Mouse (Mus musculus) frontal cortex, postnatal 25 days (tissue): ENCODE data around the gene Fibcd1.

Experiments
- DNase-seq, 2 experiments: peaks; one replicate each; pipeline ENCODE4 v3.0.0; 2022; ENCODE audit warnings: low spot score in 2 of 2

Fibcd1 gene

DNA sequence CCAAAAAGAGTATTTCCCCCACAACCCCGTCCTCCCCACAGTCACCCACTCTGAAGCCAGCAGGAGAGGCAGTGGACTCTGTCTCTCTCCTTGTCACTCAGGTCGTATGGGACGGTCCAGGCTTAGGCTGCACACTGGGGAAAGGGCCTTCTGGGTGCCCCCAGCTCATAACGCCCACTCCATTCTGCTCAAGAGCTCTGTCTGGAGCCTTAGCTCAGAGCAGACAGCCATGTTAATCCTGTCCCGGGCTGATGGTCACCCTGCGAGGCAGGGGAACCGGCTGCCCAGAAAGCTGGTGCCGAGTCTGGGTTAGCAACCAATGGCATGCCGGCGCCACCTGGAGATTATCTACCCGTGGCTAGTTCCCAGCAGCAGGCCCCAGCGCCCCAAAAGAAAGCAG is 12.7 kb upstream of the Fibcd1 start:
- DNase-seq: no peak

DNA sequence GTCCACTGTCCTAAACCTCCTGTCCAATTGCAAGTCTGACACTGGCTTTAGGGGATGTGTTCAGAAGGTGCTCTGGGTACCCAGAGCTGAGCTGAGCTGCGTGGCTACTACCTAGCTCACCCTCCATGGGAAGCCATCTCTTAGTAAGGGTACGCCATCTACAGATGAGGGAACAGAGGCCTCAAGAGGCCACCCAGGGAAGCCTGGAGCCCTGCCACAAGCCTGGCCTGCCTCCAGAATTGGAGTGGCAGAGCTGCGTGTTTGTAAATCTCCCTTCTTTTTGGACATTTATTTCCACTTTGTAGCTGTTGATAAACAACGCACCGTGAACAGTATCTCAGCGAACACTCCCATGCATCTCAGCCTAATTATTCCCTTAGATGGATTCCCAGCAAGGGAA is 11.4 kb upstream of the Fibcd1 start:
- DNase-seq: no peak

DNA sequence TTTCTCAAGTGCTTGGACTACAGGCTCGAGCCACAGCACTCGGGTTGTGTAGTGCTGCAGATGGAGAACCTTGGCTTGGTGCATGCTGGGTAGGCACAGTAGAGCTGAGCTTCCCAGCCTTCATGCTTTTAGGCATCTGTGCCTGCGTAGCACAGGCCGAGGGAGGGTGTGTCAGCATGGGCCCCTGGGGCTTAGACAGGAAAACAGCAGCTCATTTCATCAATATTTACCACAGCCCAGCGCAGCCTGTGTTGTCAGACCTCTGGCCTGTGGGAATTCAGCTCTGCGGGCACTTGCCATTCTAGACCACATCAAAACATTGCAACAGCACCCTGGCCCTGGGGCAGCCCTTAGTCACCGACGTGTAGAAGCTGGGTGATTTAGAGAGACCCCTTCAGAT is 10.2 kb upstream of the Fibcd1 start:
- DNase-seq: no peak

DNA sequence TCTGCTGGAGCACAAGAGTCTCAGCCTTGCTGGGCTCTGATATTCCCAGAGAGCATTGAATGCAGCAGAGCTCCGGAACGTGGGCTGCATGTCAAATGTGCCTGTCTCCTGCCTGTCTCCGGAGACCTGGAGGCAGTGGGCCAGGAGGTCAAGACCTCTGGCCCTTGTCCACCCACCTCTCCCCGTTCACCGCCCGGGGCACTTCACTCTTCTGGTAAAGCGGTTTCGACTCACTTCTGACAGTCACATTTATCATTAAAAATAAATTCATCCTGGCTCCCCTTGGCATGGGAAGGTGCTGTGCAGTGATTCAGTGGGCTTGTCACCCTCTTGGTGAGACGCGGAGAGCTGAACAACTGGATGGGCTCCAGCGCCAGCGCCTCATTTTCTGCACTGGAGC is 4.3 kb upstream of the Fibcd1 start:
- DNase-seq: no peak

DNA sequence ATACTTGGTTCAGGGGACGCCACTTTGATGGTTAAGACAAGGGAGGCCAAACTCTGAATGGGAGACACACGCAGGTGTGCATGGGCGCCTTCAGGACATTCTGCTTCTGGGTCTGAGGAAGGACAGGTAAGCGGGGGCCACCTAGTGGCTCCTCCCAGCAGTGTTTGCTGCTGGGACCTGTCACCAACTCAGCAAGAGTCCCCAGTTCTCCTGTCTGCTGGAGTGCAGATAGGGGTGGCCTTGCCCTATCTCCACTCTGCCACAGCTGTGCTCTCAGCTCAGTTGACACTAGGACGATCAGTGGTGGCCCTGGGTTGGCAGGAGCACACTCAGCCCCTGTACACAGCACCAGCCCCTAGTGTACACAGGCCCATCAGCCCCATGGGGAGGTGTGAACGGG is 2.1 kb upstream of the Fibcd1 start:
- DNase-seq: no peak

DNA sequence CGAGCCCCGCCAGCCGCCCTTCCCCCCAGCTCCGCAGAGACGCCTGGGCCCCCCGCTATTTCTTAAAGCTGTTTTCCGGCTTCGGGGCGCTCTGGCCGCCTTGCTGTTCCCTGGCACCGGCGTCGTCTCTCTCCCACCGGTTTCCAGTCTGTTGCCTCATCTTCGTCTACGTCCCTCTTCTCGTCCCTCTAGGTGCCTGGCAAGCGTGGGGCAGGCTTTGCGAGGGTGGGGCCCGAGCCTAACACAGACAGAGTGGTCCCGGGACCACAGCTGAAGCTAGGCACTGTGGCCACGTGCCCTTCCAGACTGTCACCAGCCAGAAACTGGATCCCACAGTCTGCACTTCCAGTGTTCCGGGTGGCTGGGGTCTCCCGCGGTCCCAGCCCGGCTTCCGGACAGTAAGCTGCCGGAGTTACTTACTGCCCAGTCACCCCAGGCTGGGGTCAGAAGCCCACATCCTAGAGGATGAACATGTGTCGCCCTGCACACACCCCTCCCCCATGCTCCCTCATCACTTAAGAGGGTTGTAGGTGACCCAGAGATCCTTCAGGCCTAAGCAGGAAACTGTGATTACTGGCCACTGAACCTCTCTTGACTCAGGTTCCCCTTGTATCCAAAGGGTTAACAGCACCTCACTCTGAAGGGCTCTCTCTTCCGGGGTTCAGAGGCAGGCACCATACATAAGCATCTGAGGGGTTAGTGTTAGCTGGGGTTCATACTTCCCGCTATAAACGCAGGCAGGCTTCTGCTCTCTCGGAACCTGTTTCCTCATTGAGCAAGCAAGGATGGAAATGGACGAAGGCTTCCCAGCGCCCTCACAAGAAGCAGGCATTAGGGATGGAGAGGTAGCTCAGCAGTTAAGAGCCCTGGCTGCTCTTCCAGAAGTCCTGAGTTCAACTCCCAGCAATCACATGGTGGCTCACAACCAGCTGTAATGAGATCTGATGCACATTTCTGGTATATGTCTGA is 1.2 kb upstream of the Fibcd1 start:
- DNase-seq: no peak

DNA sequence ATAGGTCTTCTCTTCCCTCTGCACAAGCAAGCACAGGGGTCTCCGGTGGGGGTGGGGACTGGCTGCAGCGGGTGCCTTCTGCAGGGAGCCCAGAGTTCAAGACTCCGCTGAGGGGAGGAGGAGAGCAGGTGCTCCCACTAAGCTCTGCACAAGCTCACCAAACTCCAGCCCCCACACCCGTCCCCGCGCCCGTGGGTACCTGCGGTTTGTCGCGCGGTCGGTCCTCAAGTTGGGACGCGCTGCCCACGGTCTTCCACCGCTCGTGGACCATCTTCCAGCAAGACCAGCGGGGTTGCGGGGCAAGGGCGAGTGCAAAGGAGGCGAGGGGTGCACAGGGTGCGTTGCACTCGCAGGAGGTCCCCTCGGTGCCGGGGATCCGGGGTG is 301 bp downstream of the Fibcd1 start:
- no peak for DNase-seq

DNA sequence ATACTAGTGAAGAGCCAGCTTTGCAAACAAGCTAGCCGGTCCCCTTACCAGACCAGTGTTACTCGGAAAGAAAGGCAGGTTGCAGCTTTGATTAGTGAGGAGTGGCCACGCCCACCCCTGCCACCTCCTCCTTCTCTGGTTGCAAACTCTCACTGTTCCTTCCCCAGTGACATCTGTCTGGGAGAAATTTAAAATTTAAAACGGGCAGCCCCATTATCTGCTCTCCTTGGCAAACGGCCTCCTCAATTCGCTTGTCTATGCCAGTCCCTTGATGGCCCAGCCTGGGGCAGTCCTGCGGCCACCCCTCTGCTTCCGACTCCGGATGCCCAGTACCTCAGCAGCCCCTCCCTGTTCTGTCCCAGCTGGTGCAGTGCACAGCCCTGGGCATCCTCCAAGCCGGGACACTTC is 1.1 kb downstream of the Fibcd1 start:
- DNase-seq: no peak

DNA sequence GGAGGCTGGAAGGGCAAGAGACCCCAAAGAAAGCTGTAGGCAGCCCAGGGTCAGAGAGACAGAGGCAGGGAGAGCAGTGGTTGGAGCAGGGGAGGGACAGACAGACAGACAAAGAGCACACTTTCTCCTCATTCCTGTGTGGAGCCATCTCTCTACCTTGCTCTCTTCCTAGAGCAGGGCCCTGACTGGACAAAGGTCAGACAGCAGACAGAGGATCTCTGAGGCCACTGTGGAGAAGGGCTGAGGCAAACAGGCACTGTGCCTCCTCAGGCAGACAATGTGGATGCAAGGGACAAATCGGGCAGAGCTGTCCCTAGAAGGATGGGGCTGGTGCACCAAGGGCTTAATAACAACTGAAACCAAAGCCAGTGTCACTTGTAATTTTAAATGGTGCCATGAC is 6.9 kb downstream of the Fibcd1 start:
- no peak for DNase-seq

DNA sequence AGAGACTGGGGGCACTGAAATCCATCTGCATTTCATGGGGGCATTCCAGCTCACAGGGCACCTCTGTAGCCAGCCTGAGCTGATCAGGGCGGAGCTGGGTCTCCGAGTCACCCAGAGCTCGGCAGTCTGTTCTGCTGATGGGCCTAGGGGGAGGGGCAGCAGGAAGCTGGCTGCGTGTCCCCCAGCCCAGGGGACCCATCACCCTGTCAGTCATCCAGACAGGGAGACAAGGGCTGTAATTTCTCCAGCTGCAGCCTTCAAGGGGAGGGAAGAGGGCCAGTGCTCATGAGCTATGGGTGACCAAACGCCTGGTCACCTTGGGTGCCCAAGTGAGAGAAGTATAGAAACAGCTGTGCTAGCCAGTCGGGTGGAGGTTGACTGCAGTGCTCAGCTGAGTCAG is 8.8 kb downstream of the Fibcd1 start:
- DNase-seq: no peak

DNA sequence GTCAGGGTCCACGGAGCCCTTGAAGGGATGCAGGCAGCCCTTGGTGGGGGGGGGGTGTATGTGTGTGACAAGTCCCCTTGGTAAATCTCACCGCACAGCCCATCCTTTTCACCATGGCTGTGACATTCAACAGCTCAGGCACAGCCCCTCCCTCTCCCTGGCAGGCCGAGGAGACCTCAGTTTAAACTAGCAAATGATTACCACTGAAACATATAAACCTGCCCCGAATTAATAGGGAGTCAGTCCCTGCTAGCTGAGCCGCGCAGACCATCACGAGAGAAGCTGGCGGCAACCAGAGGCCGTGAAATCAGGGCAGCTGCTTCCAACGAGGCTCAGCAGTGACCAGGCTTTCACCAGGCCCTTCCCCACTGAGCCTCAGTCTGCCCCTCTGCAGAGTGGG is 9.7 kb downstream of the Fibcd1 start:
- no peak for DNase-seq

DNA sequence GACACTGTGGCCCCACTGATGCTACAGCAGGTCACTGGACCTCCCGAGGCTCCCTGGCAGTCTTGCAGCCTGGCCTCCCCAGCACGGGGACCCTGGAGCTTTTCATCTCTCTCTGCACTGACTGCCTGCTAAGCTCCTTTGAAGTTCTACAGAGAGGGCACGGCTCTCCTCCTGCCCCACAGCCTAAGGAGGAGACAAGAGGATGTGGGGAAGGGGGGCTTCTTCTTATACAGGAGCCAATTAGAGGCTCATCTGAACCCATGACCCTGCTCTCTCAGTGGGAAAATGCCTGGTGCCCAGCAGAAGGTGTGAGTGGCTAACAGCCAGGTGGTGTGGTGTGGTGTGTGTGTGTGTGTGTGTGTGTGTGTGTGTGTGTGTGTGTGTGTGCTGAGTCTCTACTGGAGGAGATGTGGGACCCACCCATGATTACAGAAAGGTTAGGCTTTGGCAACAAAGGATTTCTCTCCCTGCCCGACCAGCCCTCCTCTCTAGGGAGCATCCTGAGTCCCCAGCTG is 17.4 kb downstream of the Fibcd1 start:
- no peak for DNase-seq

DNA sequence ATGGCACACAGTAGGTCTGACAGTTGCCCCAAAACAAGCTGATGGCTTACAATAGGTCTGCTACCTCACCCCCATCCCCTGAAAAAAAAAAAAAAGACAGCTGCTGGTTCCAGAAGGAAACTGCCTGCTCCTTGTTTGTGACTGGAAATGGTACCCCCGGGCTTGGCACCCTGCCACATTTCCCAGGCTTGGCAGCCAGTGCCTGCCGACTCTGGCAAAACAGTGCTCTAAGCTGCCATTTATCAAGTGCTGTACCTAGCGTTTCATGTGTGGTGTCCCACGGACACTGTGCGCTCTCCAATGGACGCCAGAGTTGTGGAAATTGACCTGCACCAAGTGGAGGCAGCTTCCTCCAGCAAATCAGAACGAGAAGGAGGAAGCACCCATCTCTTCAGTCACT is 17.9 kb downstream of the Fibcd1 start:
- peak in 1 of 2 experiments; percentile 57 for DNase-seq

DNA sequence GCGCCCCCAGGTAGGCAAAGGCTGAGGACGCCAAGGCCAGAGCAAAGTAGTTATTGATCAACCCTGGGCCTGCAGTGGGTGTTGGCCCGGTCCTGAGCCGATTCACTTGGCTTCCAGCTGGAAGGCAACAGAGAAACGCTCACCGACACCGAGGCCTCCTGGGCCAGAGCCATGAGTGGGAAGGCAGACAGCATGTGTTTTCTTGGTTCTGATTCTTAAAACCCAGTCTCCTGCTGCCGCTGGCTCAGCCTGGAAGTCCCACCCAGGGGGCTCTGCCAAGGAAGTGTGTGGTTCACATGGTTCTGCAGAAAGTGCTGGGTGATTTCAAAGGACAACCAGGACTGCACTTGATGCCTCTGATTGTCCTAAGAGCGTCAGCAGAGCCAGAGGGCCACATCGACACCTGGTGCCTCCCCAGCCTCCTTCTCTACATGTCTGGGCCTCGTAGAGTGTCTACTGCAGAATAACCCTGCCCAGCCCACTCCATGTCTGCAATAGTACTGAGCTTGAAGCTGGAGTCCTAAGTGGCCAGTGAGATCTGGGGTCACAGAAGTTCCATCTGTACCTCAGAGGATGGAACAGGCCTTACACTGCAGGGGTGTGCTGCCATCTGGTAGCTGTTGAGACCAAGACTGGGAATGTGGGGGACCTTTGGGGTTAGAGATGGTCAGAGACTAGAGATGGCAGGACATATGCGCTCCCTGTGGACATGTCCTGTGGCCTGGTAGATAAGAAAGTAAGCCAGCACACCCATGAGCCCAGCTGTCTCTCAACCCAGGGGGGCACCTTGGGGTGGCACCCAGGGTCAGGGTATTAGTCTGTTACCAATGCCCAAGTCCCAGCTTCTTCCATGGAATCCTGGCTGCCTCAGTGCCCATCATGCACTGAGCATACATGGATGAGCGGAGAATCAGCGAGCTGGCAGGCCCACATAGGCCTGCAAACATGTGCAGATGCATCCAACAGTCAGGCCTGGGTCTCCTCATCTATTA is 19.4 kb downstream of the Fibcd1 start:
- DNase-seq: no peak

DNA sequence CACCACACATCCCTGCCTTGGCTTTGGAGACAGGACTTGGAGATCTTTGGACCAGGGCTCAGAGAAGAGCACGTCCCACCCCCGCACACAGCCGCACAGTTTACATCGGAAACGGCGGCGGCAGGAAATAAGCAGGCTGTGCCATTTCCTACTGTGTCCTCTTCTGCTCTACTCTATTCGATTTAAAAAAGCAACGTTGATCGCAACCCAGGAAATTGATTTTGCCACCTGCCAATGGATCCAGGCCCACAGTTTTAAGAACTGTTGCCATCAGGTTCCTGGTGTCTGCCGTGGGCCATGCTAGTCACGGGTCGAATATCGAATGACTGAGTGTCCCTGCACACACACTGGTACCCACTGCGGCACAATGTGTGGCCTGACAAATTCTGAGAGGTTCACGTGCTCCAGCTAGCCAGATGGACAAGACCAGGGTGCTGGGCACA is 20.3 kb downstream of the Fibcd1 start:
- no peak for DNase-seq

DNA sequence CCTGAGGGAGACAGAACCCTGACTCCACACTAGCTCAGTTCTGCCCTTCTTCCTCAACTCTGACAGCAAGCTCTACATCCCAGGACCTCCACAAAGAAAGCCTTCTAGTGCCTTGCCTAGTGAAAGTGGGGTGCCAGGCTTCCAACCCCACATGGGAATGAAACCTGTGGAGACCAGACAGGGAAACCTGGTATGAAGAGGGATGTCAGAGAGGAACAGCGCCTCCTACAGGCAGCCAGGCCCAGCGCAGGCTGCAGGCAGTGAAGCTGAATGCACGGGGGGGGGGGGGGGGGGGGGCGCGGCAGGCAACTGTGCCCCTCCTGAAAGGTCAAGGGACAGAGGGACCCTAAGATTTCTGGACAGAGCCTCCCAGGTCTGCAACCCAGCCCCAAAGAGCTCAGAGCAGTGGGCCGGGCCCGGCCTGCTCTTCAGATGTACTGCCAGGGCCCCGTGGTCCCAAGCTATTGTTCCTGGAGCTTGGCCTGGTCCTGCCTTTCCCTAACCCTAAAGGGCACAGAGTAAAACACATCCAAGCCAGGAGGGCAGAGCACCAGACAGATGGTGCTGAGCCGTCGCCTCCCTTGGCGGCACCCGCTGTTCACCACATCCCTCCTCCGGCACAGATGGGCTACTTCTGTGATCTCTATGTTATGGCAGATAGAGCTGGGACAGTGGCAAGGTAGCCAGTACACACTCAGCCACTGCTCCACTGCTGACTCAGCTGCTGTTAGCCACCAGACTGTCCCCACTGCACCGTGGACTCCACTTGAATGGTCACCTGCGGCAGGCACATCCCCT is 21.7 kb downstream of the Fibcd1 start:
- DNase-seq: no peak

DNA sequence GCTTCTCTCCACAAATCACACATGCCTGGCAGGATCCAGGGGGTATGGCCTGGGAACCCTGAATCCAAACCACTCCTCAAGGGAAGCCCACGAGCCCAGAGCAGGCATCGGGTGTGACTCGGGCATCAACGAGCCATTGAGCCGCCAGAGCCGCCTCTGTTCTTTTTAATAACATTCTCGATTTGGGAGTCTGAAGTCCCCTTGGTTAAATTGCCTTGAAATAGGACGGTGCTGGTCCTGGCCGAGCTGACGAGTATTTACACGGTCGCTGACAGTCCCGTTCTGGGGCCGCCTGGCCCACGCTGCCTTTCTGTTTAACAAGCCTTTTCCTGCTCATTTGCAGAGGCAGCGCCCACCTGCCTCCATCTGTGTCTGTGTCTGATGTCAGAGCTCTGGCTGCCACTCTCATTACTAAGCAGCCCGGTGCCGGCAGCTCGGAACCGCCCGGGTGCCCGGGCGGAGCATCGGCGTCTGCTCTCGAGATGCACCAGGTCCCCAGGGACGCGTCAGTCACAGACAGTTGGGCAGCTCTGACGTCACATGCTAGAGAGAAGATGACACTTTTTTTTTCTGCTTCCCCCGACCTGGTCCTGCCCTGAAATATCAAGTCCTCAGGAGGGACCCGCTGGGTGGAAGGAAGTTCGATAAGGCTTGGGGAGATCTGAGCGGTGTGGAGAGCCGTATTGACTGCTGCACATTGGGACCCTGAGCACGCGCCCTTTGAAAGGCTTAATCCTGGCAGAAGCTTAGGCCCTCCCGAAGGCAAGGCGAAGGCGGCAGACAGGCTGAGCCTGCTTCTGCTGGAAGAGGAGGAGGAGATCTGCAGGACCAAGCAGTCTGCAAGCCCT is 23.1 kb downstream of the Fibcd1 start:
- peak; percentile 44 to 52 for DNase-seq

DNA sequence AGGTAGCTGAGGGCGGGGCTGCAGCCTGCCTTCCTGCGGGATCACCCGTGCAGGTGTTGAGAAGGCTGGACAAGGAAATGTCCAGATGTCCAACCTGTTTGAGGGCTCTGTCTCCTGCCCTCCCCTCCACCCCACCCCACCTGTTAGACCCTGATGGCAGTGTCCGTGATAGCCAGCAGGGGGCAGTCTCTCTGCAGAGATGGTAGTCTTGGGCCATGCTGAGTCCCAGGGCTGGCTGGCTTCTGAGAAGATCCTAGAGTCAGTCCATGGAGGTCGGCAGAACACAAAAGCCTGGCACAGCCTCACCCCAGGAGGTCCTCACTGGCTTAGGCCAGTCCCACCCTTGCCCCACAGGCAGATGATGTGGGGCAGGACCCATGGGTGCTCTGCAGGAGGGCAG is 30.4 kb downstream of the Fibcd1 start:
- peak; percentile 54 to 58 for DNase-seq

DNA sequence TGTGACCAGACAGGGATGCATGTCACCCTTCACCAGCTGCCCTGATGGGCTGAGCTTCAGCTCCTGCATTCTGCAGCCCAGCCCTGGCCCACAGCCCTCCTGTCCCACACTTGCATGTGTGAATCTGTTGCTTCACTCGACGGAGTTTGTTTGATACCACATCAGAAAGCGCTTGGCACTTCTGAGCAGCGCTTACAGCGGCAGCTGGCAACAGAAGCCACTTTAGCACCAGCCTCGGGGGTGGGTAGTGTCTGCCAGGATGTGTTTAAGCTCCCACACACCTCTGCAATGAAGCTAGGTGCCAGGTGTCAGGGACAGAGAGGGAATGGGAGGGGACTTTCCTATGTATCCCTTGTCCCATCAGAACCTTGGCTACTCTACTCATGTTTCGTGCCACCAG is 31.1 kb downstream of the Fibcd1 start:
- no peak for DNase-seq

DNA sequence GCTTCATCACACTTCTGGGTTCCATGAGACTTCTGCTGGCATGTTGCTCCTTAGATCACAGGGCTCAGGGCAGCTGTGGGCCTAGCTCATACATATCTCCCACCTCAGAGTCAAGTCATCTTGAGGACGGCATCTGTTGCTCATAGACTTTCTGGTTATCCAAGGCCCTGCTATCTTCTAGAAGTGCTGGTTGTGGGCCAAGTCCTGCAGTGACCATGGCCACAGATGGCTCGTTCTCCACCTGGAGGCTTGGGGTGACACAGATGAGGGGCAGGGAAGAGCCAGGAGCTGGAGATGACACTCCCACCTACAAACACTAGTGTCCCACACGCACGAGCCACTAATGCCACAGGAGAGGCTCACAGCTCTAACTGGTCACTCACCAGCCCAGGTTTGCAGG is 32.2 kb downstream of the Fibcd1 start:
- no peak for DNase-seq
